Mouse (Mus musculus): ENCODE measurements around the gene Gm44596. TPM values are rescaled to one million over a fixed set of nuclear protein-coding genes. Genes with fewer than 3 reads are reported as not detected.

The Gm44596 gene
- total RNA-seq, 2 experiments from 2014 or later: not detected

DNA sequence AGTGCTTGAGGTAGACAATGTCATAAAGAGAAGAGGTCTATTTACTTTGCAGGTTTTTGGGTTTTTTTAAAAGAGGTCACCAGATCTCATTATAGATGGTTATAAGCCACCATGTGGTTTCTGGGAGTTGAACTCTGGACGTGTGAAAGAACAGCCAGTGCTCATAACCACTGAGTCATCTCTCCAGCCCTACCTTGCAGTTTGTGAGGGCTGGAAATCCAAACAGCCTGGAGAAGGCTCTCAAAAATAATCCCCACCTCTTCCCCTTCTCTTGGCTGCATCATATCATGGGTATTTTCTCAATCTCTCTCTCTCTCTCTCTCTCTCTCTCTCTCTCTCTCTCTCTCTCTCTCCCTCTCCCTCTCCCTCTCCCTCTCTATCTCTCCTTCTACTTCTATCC lies 15.4 kb downstream of the Gm44596 start:
- DNase-seq (ENCODE audit: low spot score in 2 of 2): no peak
- no peak for TF ChIP-seq CTCF (conservative IDR thresholded peaks at IDR 0.05)
- H3K27ac ChIP-seq: no peak overlapping the region
- no peak overlapping the region for H3K4me3 ChIP-seq

DNA sequence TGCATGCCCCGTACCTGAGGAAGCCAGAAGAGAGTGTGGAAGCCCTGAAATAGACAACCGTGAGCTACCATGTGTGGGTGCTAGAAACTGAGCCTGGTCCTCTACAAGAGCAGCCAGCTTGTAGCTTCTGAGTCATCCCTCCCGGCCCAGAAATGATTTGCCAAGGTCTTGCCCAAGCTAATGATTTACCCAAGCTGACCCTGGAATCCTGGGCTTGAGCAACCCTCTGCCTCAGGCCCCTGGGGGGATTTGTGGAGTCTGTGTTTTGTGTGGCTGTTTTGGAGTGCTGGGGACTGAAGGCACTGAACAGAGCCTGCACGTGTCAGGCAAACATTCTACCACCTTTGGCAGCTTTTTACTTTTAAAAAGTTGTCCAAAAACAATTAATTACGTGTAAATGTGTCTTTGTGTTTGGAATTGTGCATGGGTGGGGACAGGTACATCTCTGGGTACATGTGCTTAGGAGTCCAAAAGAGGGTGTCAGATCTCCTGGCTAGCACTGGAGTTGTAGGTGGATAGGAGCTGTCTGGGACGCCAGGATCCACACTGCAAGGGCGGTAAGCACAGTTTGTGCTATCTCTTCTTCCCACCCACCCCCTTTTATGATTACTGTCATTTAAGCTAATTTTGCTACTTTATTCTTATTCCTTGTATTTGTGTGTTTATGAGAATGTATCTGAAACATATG lies 22.4 kb downstream of the Gm44596 start:
- no peak for DNase-seq (ENCODE audit: low spot score in 2 of 2)
- Histone ChIP-seq H3K4me3 (no peak overlapping the region), H3K27ac (peak overlapping the region; percentile 36; the same call in 1 of the 2 replicates)
- no peak for TF ChIP-seq CTCF (conservative IDR thresholded peaks at IDR 0.05)

DNA sequence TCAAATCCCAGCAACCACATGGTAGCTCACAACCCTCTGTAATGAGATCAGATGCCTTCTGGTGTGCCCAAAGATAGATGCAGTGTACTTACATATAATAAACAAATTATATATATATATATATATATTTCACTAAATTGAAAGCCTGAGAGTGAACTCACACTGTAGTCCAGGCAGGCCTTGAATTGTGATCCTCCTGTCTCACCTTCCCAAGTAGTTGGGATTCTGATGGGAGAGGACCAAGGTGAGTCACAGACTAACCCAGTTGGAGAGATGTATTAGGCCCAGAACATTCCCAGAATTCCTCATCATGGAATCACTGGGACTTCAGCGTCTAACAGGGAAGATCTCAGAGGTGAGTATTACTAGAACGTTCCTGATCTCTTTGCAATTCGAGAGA lies 23.7 kb downstream of the Gm44596 start, which contains the start of gene Nrip2:
Nrip2 (plus strand) TSS at position 301 of the 400 bp plus-strand sequence.
- Histone ChIP-seq H3K27ac (peak within 1 kb of the TSS; percentile 90), H3K4me3 (peak within 1 kb of the TSS; percentile 60)
- TF ChIP-seq CTCF (conservative IDR thresholded peaks at IDR 0.05): no peak
- DNase-seq (ENCODE audit: low spot score in 2 of 2): no peak

- Histone ChIP-seq H3K27ac (peak overlapping the region; percentile 90), H3K4me3 (peak overlapping the region; percentile 60)
- no peak for TF ChIP-seq CTCF (conservative IDR thresholded peaks at IDR 0.05)
- peak in 1 of 2 experiments; percentile 49 for DNase-seq (ENCODE audit: low spot score in 2 of 2)
These were observed 24.3 kb downstream of the Gm44596 start for GRCm38 (mm10) chr6:128399421-128400185.

DNA sequence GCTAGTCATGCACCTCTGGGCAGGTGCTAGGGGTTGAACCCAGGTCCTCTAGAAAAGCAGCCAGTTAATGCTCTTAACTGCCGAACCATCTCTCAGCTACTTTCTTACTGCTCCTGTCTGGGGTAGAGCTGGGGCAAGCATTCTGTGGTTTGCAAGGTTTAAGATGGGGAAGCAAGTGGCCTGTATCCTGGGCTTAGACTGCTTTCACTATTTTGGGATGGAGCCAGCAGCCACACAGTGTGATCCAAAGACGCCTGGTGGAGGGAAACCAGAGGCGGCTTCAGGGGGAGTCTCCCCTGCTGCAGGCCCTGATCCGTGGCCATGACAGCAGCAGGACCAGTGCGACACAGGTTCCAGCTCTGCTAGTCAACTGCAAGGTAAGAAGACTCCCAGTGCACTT lies 29.4 kb downstream of the Gm44596 start:
- no peak overlapping the region for H3K4me3 ChIP-seq
- 0 out of 2 replicates have a peak, but pooled peaks have one; percentile 6 for TF ChIP-seq CTCF (conservative IDR thresholded peaks at IDR 0.05)
- no peak overlapping the region for H3K27ac ChIP-seq
- no peak for DNase-seq (ENCODE audit: low spot score in 2 of 2)

GRCm38 (mm10) chr6:128408544-128409125 lies 33.3 kb downstream of the Gm44596 start:
- H3K4me3 ChIP-seq: no peak overlapping the region
- no peak for DNase-seq (ENCODE audit: low spot score in 2 of 2)
- TF ChIP-seq CTCF (conservative IDR thresholded peaks at IDR 0.05): no peak
- H3K27ac ChIP-seq: no peak overlapping the region

GRCm38 (mm10) chr6:128410305-128410704 lies 35.0 kb downstream of the Gm44596 start:
- no peak overlapping the region for H3K27ac ChIP-seq
- no peak overlapping the region for H3K4me3 ChIP-seq
- TF ChIP-seq CTCF (conservative IDR thresholded peaks at IDR 0.05): no peak
- no peak for DNase-seq (ENCODE audit: low spot score in 2 of 2)

GRCm38 (mm10) chr6:128411115-128411514 lies 35.8 kb downstream of the Gm44596 start:
- DNase-seq (ENCODE audit: low spot score in 2 of 2): peak; percentile 70 to 92
- Histone ChIP-seq H3K27ac (no peak overlapping the region), H3K4me3 (no peak overlapping the region)
- TF ChIP-seq CTCF (conservative IDR thresholded peaks at IDR 0.05): peak; percentile 97

- no peak for TF ChIP-seq CTCF (conservative IDR thresholded peaks at IDR 0.05)
- H3K27ac ChIP-seq: no peak overlapping the region
- DNase-seq (ENCODE audit: low spot score in 2 of 2): no peak
These were observed 40.9 kb downstream of the Gm44596 start for GRCm38 (mm10) chr6:128416169-128416568.

GRCm38 (mm10) chr6:128418076-128418475 lies 42.8 kb downstream of the Gm44596 start:
- Histone ChIP-seq H3K4me3 (no peak overlapping the region), H3K27ac (no peak overlapping the region)
- no peak for DNase-seq (ENCODE audit: low spot score in 2 of 2)
- no peak for TF ChIP-seq CTCF (conservative IDR thresholded peaks at IDR 0.05)

More at GRCm38 (mm10) chr6:128416169-128416568, 40.9 kb downstream of the Gm44596 start:
- no peak overlapping the region for H3K4me3 ChIP-seq

GRCm38 (mm10) chr6:128421036-128421435 lies 45.7 kb downstream of the Gm44596 start:
- no peak for DNase-seq (ENCODE audit: low spot score in 2 of 2)
- Histone ChIP-seq H3K27ac (peak overlapping the region; percentile 70), H3K4me3 (no peak overlapping the region)
- TF ChIP-seq CTCF (conservative IDR thresholded peaks at IDR 0.05): no peak

GRCm38 (mm10) chr6:128421480-128421879 lies 46.2 kb downstream of the Gm44596 start:
- Histone ChIP-seq H3K4me3 (no peak overlapping the region), H3K27ac (peak overlapping the region; percentile 70)
- DNase-seq (ENCODE audit: low spot score in 2 of 2): no peak
- TF ChIP-seq CTCF (conservative IDR thresholded peaks at IDR 0.05): no peak
